Mouse (Mus musculus): ENCODE measurements around the gene Gigyf2.
"Not testable (repeated sequence)": the region's sequence is repeated elsewhere in the genome, so short reads cannot be mapped to it uniquely, and the experiment has no call there.

Gigyf2 gene

DNA sequence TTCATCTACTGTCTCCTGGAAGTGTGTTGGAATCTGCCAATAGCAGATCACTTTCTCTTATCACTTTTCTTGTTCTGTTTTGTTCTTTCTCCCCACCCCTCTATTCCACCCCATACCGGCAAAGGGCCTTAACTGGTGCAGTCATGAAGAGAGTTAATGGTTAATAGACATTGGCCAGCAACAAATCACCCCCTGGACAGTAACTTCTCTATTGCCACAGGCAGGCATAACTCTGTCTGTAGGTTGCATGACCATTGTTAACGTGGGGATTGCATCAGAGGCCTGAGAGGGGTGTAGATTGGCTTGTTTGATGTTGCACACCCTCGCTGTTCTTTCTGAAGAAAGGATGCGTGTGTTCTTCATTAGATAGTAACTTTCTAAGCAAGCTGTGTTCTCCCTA lies 122.6 kb downstream of the Gigyf2 start:
- DNase-seq (ENCODE audit: low spot score), result no peak

DNA sequence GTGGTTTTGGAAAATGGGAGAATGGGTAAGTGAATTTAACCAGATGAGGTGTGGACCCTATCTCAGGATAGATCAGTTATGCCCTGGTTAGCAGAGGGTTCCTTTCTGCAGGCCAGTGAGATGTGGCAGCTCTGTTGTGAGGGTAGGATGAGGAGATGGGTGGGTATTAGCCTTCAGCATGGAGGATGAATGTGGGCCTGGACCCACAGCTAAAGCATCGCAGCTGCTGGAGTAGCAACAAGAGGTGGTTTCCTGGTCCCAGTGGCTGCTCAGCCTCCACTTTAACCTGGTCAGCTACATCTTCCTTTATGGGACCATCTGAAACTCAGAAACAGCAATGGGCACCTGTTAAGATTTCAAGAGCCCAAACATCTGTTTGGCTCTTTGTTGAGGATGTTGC lies 129.6 kb downstream of the Gigyf2 start:
- DNase-seq (ENCODE audit: low spot score), result no peak

DNA sequence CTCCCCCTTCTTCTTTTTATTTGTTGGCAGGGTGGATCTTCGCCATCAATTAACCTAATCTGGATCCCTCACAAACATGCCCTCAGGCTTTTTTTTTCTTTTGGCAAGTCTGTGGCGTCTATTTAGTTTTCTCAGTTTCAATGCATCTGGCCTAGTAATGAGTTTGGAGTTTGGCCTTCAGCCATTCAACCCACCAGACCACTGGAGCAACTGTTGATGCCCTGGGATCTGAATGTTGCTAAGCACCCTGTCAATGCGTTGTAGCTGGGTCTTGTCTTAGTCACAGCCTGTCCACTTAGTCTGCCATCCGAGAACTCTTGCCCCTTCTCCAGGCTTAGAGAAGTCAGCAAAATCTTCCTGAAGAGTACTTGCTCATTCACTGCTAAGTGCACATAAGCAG lies 131.2 kb downstream of the Gigyf2 start:
- no peak for DNase-seq (ENCODE audit: low spot score)

DNA sequence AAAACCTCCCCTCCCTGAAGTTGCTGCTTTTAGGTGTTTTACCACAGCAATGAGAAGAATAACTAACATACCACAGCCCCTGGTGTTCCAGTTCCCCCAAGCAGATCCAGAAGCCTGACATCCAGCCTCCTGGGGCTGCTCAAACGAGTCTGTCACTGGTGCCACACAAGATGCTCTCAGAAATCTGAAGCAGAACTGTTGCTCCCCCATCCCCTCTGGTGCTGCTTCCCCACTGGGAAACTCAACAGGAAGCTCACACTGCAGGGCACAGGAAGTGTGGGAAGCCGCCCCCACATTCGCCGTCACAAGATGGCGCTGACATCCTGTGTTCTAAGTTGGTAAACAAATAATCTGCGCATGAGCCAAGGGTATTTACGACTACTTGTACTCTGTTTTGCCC lies 133.1 kb downstream of the Gigyf2 start:
- not testable (repeated sequence) for DNase-seq (ENCODE audit: low spot score)

DNA sequence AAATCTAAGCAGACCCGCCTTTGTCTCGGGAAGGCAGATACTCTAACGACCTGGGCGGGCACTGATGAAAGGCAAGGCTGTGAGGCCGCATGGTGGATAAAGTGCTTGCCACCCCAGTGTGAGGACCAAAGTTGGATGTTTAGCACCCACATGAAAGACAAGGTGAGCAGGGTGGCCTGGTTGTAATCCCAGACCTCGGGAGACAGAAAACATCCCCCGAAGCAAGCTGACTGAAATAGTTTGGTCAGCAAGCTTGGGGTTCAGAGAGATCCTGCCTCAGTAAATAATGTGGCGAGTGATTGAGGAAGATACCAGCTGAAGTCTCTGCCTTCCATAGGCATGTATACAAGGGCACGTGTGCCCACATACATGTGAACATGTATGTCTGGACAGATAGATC lies 140.7 kb downstream of the Gigyf2 start:
- no peak for DNase-seq (ENCODE audit: low spot score)

DNA sequence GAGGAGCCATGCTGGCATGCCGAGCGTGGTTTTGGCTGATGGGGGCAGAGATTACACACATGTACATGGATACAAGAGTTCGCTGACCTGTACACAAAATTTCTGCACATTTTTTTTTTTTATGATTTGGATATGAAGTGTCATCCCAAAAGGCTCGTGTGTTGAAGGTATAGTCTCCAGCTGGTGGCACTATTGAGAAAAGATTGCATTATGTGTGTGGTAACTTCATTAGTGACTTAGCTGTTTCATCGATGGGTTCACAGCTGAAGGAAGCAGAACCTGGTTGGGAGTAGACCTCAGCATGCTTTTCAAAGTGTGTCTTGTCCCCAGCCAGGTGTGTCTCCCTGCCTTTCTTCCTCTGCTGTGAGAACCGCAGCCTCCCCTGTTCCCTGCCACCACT lies 141.5 kb downstream of the Gigyf2 start:
- no peak for DNase-seq (ENCODE audit: low spot score)

DNA sequence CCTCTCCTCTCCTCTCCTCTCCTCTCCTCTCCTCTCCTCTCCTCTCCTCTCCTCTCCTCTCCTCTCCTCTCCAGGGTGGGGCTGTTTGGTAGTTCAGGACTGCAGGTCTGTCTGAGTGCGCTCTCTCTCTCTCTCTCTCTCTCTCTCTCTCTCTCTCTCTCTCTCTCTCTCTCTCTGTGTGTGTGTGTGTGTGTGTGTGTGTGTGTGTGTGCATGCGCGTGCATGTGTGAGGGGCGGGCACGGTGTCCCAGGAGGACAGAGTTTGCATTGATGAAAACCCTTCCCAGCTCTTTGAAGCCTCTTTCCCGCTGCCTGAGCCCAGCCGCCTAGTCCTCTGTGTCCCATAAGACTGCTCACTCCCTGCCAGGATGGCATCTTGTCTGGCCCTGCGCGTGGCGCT lies 143.2 kb downstream of the Gigyf2 start, which contains the start of gene Snorc:
Gene Snorc (plus strand): TSS at position 301 of the 400 bp plus-strand sequence.
- DNase-seq (ENCODE audit: low spot score), result not testable (repeated sequence)

DNA sequence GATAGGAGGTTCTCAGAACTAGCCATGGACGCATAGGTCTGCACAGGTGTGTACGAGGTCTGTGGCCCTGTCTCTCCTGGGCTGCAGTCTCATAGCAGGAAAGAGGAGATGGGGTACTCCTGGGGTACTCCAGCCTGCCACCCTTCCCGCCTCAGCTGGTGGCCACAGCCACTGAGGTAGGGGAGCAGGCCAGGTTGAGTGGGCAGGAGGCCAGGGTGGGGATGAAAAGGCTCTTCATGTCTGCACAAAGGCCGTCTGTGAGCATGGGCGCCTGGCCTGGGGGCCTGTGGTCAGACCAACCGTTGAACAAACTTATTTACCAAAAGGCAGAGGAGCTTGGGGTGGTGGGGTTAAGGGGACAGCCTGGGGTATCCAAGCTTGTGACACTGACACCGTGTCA lies 145.1 kb downstream of the Gigyf2 start:
- DNase-seq (ENCODE audit: low spot score), result no peak

DNA sequence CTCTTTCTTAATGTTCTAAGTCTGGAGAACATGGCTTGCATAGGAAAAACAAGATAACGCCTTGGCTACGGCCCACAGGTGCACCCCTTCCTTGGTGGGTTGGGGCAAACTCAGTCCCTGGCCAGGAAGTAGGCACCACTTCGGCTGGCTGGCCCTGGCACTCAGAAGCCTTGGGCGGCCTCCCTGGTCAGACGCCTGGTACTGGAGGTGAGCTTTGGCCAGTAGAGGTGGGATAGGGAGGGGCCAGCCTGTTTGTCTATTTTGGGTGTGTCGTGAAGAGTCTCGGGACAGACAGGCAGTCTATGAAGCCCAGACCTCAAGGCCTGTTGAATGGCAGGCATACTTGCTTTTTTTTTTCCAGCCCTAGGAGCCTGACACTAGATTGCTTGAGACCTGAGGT lies 145.8 kb downstream of the Gigyf2 start:
- no peak for DNase-seq (ENCODE audit: low spot score)

DNA sequence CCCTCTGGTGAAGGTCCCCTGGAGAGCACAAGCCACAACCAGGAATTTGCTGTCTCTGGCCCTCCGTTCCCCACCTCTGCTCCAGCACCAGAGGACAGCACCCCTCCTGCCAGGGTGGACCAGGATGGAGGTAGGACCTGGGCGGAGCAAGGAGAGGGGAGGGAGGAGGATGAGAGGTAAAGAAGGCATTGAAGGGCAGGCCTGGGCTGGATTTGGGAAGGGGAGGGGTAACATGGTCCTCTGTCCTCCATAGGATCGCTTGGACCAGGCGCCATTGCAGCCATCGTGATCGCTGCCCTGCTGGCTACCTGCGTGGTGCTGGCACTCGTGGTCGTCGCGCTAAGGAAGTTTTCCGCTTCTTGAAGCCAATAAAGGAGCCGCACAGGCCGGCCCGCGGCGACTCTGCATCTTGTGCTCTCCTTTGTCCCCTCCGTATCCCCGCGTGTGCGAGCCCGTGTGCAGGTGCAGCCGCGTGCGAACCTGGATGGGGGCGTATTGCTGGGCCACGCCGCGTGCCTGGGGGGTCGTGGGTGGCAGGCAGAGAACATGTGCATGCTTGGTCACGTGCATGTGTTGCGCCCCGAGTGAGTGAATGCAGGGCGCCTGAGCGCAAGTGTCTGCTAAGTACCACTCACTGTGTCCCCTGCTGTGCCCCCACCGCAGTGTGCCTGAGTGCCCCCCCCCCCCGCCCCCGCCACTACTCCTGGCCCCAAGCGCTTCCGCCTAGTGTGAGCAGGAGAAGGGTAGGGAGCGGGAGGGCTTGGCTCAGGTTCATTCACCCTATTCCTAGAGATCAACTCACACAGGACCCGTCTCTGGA lies 148.5 kb downstream of the Gigyf2 start:
- DNase-seq (ENCODE audit: low spot score), result no peak

DNA sequence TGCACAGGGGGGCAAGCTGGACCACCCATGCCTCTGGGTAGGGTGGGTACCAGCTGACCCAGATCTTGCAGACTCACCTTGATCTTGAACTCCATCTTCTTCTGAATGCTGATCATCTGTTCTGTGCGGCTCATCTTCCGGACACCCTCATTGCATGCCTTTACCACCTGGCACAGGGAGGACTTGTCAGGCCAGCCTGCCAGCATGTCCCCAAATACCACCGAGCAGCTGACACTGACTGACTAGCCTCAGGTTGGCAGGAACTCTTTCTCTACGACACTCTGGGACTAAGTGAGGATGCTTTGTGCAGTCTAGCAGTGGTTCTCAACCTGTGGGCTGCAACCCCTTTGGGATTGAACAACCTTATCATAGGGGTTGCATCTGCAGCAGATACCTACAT lies 155.7 kb downstream of the Gigyf2 start:
- DNase-seq (ENCODE audit: low spot score), result no peak

DNA sequence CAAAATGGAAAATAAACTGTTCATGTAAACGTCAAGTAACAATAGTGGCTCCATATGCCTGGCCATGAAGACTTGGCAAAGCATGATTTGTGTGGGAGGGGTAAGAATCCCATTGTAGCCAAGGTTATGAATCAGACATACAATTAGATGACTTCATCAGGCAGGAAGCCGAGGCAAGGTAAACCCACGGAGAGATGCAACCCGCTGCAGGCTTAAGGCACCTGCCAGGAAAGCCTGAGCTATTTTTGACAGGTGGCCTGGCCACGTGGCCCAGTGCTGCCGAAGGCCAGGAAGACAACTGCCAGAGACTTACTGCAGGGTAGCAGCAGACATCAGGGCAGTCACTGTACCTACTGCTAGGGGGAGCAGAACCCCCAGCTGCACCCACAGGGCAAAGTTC lies 159.6 kb downstream of the Gigyf2 start:
- DNase-seq (ENCODE audit: low spot score), result no peak

DNA sequence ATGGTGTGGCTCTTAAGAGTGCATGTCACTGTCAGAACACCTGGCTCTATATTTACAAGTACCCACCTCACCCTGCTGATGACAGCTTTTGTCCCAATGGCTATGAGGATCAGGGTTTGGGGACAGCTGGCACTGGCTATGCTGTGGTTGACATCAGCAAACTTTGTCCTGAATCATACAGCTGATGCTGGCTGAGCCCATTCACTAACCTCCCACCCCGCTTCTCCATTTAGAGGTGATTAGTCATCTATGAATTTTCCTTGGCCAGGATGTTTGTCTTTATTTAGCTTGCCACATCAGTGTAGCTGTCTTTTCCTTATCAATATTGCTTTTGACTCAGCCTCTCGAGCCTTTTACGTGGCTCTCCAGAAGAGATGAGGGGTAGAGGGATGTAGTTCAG lies 165.5 kb downstream of the Gigyf2 start:
- no peak for DNase-seq (ENCODE audit: low spot score)

DNA sequence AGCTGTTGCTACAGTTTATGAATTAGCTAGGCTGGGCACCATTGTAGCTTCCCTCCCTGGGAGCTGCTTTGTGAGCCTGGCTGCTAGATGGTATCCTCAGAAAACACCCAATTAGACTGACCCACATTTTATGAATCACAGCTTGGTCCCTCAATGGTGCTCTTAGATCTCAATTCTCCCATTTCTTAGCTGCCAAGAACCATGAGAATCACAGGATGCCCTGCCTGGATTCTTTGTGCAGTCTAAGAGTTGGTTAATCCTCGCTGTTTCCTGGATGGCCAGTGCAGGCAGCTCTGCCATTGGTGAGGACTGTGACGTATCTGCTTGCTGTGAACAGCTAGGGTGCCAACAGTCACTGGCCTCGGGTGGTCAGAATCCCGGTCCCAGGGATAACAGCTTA lies 166.7 kb downstream of the Gigyf2 start:
- no peak for DNase-seq (ENCODE audit: low spot score)

All from ovary, postnatal 14 days (tissue).